In genomic region chr6:47318705-47319104, GRCm38 (mm10) we compare ENCODE assay signal across 9 mouse cellular contexts.
DNase-seq lines count a peak whose midpoint lies in the region; ATAC-seq and TF ChIP-seq lines count a peak whose summit lies in the region.
"Had no signal": no experiment of that assay in that cellular context is flagged by ENCODE, and none has a peak within 500 bp of the region (broad histone marks: within the 10 kb centered on the region; RNA-seq: fewer than 3 reads in every experiment).

No protein-coding gene starts in this region.

- intact Hi-C loops in gastrocnemius, adult 2 months (cut with DNase I), result loop anchor here (10.0 kb wide), 1 partner anchor 316 kb away; no protein-coding TSS in a partner anchor
- intact Hi-C loops in left cerebral cortex, adult 2 months (cut with DNase I), result loop anchor here (5.0 to 10.0 kb wide), 4 partner anchors 74 to 319 kb away; no protein-coding TSS in a partner anchor

- peak overlapping the region; percentile 55 for H3K27ac ChIP-seq in gastrocnemius, adult 2 months
- no peak overlapping the region for H3K27ac ChIP-seq in embryonic facial prominence, embryonic 12.5 days
- H3K27ac ChIP-seq in hindbrain, embryonic 11.5 days (ENCODE audit: low read depth, low read length), result 0 out of 2 replicates have a peak overlapping the region, but pooled peaks have one; percentile 51
- H3K27ac ChIP-seq in left cerebral cortex, adult 2 months, result peak overlapping the region; percentile 12; the same call in 1 of the 2 replicates
- peak overlapping the region; percentile 77 for H3K27ac ChIP-seq in midbrain, embryonic 14.5 days (replicated peaks; ENCODE audit: low read depth, low read length)

- no peaks in the 10 kb centered on the region for H3K36me3 ChIP-seq in embryonic facial prominence, embryonic 12.5 days
- no peaks in the 10 kb centered on the region for H3K36me3 ChIP-seq in hindbrain, embryonic 11.5 days (ENCODE audit: control insufficient read depth, insufficient read depth, low read length)
- no peaks in the 10 kb centered on the region for H3K36me3 ChIP-seq in midbrain, embryonic 14.5 days (ENCODE audit: control insufficient read depth, insufficient read depth, low read length)

- H3K4me2 ChIP-seq in embryonic facial prominence, embryonic 12.5 days (replicated peaks), result peak overlapping the region; percentile 32
- 0 out of 2 replicates have a peak overlapping the region, but pooled peaks have one; percentile 7 for H3K4me2 ChIP-seq in hindbrain, embryonic 11.5 days (replicated peaks; ENCODE audit: low read depth, low read length)
- peak overlapping the region; percentile 46 for H3K4me2 ChIP-seq in midbrain, embryonic 14.5 days (ENCODE audit: low read length)

- 3% methylated on average over 6 of the region's 6 CpGs for WGBS in embryonic facial prominence, embryonic 12.5 days
- whole genome bisulfite sequencing in hindbrain, embryonic 11.5 days, result 3% methylated on average over 6 of the region's 6 CpGs
- 2% methylated on average over 6 of the region's 6 CpGs for whole genome bisulfite sequencing in midbrain, embryonic 14.5 days

- no peaks in the 10 kb centered on the region for H3K9me3 ChIP-seq in embryonic facial prominence, embryonic 12.5 days
- H3K9me3 ChIP-seq in hindbrain, embryonic 11.5 days (ENCODE audit: control insufficient read depth, low read length), result no peaks in the 10 kb centered on the region
- H3K9me3 ChIP-seq in midbrain, embryonic 14.5 days (ENCODE audit: control insufficient read depth, low read length), result no peaks in the 10 kb centered on the region

- peak overlapping the region; percentile 46 for H3K4me3 ChIP-seq in gastrocnemius, adult 2 months
- H3K4me3 ChIP-seq in embryonic facial prominence, embryonic 12.5 days, result no peak overlapping the region
- no peak overlapping the region for H3K4me3 ChIP-seq in hindbrain, embryonic 11.5 days (ENCODE audit: low read depth, low read length)
- H3K4me3 ChIP-seq in left cerebral cortex, adult 2 months, result peak overlapping the region; percentile 7; the same call in 1 of the 2 replicates
- no peak overlapping the region; the same call in 1 of the 2 replicates for H3K4me3 ChIP-seq in midbrain, embryonic 14.5 days (replicated peaks; ENCODE audit: low read depth, low read length)

- peak; percentile 49 for DNase-seq in gastrocnemius, adult 2 months
- no peak for DNase-seq in gastrocnemius, adult 8-10 months (ENCODE audit: low spot score in 2 of 2)
- DNase-seq in hindbrain, embryonic 11.5 days (ENCODE audit: low spot score), result peak; percentile 43
- peak; percentile 19 to 25 for DNase-seq in left cerebral cortex, adult 2 months (ENCODE audit: extremely low spot score in 1 of 2, low spot score in 2 of 2)
- DNase-seq in midbrain, embryonic 14.5 days, result peak; percentile 71
- DNase-seq in spleen, adult 12 weeks (ENCODE audit: low spot score), result no peak

- no peaks in the 10 kb centered on the region for H3K27me3 ChIP-seq in embryonic facial prominence, embryonic 12.5 days
- H3K27me3 ChIP-seq in hindbrain, embryonic 11.5 days (ENCODE audit: control insufficient read depth, insufficient read depth, low read length), result no peaks in the 10 kb centered on the region
- no peaks in the 10 kb centered on the region for H3K27me3 ChIP-seq in midbrain, embryonic 14.5 days (ENCODE audit: control insufficient read depth, insufficient read depth, low read length)
- H3K27me3 ChIP-seq: CH12.LX had no signal

- peaks cover 10% of the 10 kb centered on the region; the same call in 1 of the 2 replicates for H3K4me1 ChIP-seq in embryonic facial prominence, embryonic 12.5 days
- no peaks in the 10 kb centered on the region for H3K4me1 ChIP-seq in hindbrain, embryonic 11.5 days (replicated peaks; ENCODE audit: control insufficient read depth, insufficient read depth, low read length)
- H3K4me1 ChIP-seq in midbrain, embryonic 14.5 days (ENCODE audit: control insufficient read depth, insufficient read depth, low read length), result peaks cover 13% of the 10 kb centered on the region; the same call in 1 of the 2 replicates

- TF ChIP-seq CTCF in gastrocnemius, adult 2 months (IDR thresholded peaks at IDR 0.05), result no peak
- TF ChIP-seq CTCF in left cerebral cortex, adult 2 months (IDR thresholded peaks at IDR 0.05), result no peak

- ATAC-seq in embryonic facial prominence, embryonic 12.5 days (ENCODE audit: insufficient number of reproducible peaks, insufficient read depth, low FRiP score, low TSS enrichment), result no peak
- ATAC-seq in hindbrain, embryonic 11.5 days (ENCODE audit: low FRiP score), result peak; percentile 45
- ATAC-seq in midbrain, embryonic 14.5 days (ENCODE audit: low FRiP score, low TSS enrichment), result no peak
- ATAC-seq in erythroblast, adult 5-6 weeks (replicated peaks; ENCODE audit: low FRiP score, poor library complexity, severe bottlenecking), result no peak

- no peak overlapping the region for H3K9ac ChIP-seq in embryonic facial prominence, embryonic 12.5 days
- 0 out of 2 replicates have a peak overlapping the region, but pooled peaks have one; percentile 11 for H3K9ac ChIP-seq in hindbrain, embryonic 11.5 days (ENCODE audit: low read depth, low read length)
- 0 out of 2 replicates have a peak overlapping the region, but pooled peaks have one; percentile 35 for H3K9ac ChIP-seq in midbrain, embryonic 14.5 days (replicated peaks; ENCODE audit: low read length)

Comparison
In these comparisons a context has a peak if more than half of its experiments do, and no peak if none do; other contexts are left out.
1. DNase-seq: peak in gastrocnemius, adult 2 months (single experiment), hindbrain, embryonic 11.5 days (single experiment), left cerebral cortex, adult 2 months (2 of 2) and midbrain, embryonic 14.5 days (single experiment); none in gastrocnemius, adult 8-10 months (0 of 2) and spleen, adult 12 weeks (single experiment).
2. H3K4me3 ChIP-seq: peak in gastrocnemius, adult 2 months (single experiment) and left cerebral cortex, adult 2 months (single experiment); none in embryonic facial prominence, embryonic 12.5 days (single experiment), hindbrain, embryonic 11.5 days (single experiment) and midbrain, embryonic 14.5 days (single experiment).
3. Peak in every context shown above with its lines, with median percentiles within 50 percentile points of each other: H3K4me2 ChIP-seq.